Mouse (Mus musculus) frontal cortex, adult 2 months (tissue): ENCODE results near the gene Dcdc2a. TPM values are rescaled to one million over a fixed set of nuclear protein-coding genes. Genes with fewer than 3 reads are reported as not detected.

Source experiments
- DNase-seq, 2 experiments: peaks; one replicate each; pipeline ENCODE4 v3.0.0; 2022; ENCODE audit warnings: low spot score in 1 of 2; ENCODE audit errors: extremely low spot score in 1 of 2
- polyA plus RNA-seq: library from polyadenylated mRNA; depleted of rRNA; stranded (reverse); fragments of >200 nt; gene quantifications from 2 replicates; pipeline ENCODE4 v1.2.3, GENCODE M21; 2012

The Dcdc2a gene
- polyA plus RNA-seq, 1 experiment, result 8.7 TPM

- no peak for DNase-seq
Observed at GRCm38 (mm10) chr13:25093776-25094175, 38.0 kb downstream of the Dcdc2a start.

DNA sequence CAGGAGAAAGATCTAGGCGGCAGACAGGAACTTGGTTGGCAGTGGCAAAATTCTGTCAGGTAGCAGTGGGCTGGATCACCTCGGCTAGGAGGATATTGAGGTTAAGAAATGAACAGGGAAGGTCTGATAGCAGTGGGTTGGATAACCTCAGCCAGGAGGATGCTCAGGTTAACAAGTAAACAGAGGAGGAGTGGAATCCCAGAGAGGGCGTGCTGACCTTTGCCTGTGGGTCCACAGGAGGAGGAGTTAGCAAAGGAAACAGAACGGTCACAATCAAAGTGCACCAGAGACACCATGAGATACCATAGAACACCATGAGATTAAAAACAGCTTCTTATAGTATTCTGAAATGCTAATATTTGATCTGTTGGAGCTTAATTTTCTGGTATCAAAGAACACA, 38.6 kb downstream of the Dcdc2a start:
- DNase-seq, result no peak

- DNase-seq, result no peak
Observed at GRCm38 (mm10) chr13:25097348-25097747, 41.5 kb downstream of the Dcdc2a start.

- no peak for DNase-seq
Observed at GRCm38 (mm10) chr13:25098578-25098977, 42.8 kb downstream of the Dcdc2a start.

GRCm38 (mm10) chr13:25099508-25099907, 43.7 kb downstream of the Dcdc2a start:
- DNase-seq, result no peak

DNA sequence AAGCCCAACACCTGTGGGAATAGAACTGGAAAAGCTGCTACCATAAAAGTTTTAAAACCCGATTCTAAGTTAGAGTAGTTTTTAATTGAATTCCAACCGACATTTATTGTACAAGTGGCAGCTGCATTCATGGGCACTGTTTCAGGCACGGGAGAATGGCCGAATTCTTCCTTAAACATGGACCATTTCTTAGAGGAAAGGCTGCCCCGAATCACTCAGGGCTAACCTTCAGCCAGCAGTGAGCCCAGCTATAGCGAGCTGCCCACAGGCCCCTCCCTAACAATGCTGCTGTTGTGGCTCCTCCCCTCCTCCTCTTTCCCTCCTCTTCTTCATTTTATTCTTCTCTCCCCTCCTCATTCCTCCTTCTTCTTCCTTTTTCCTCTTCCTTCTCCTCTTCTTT, 44.8 kb downstream of the Dcdc2a start:
- DNase-seq, result no peak

DNA sequence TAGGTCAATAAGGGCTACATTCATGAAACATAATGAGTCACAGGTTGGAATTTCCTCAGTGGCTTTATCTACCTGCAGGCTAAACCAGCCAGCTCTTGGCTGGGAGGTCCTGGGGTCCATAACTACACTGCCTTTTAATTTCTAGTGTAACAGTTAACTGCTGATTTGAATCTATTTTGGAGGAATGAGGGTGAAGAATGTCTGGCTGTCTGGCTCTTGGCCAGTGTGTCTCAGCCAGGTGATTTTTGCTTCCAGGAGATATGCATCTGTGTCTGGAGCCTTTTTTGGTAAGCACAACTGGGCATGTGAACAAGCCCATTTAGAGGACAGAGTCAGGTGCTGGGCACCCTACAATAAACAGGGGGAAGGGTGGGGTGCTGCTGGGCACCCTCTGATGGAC, 49.9 kb downstream of the Dcdc2a start:
- no peak for DNase-seq

- DNase-seq, result no peak
Observed at GRCm38 (mm10) chr13:25106740-25107139, 50.9 kb downstream of the Dcdc2a start.

DNA sequence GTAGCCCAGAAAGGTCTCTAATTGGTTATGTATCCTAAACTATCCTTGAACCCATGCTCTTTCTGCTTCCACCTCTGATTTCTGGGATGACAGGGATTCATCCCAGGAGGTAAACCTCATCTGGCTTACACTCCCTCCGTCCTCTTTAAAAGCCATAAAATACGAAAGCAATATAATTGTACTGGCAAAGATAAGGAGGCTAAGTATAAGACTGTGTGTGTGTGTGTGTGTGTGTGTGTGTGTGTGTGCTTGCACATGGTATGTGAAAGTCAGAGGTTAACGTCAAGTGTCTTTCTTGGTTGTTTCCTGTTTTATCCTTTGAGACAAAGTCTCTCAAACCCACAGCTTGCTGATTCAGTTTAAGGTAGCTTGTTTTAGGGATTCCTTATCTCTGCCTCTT, 52.5 kb downstream of the Dcdc2a start:
- DNase-seq, result no peak

- no peak for DNase-seq
Observed at GRCm38 (mm10) chr13:25110592-25111095, 54.8 kb downstream of the Dcdc2a start.

DNA sequence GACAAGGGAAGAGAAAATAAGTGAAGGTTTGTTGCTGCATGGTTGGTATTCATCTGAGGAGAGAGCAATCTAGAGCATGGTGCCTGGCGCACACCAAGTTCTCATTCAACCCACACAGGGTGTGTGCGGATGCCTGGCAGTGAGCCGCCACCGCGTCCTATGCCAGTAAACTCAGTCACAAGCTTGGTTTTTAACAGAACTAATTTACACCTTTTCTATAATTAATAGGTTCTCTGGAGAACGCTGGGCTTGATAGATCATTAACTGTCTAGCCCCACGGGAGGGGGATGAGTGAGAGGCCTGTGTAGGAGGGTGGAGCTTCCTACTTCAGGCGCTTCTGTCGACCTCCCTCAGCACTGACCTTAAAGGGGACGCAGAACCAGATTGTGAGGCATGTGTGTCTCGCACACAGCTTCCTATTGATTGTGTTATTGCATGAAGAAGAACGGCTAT, 59.7 kb downstream of the Dcdc2a start:
- DNase-seq, result peak; percentile 61 to 80

GRCm38 (mm10) chr13:25115971-25116370, 60.2 kb downstream of the Dcdc2a start:
- DNase-seq, result peak in 1 of 2 experiments; percentile 74

- DNase-seq, result peak in 1 of 2 experiments; percentile 56
Observed at GRCm38 (mm10) chr13:25122740-25123335, 67.0 kb downstream of the Dcdc2a start.

- DNase-seq, result peak; percentile 49 to 53
Observed at GRCm38 (mm10) chr13:25127216-25127615, 71.4 kb downstream of the Dcdc2a start.

DNA sequence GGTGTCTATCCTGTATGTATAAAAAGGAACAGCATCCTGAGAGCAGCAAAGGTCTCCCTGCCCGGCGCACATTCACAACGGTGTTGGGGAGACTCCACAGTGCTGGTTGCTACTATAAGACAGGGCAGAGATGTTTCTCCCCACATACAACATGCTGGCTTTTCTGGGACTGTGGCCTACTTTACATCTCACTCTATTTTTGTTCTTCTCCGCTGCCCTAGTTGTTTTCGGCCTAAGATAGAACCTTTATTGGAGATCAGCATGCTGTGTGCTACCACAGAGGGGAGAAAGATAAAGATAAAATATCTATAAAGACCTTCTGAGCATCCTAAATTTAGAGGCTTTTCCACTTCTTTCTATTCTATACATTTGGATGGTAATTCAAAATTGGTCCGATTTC, 72.0 kb downstream of the Dcdc2a start:
- peak; percentile 18 to 26 for DNase-seq

- DNase-seq, result peak in 1 of 2 experiments; percentile 39
Observed at GRCm38 (mm10) chr13:25128766-25129165, 73.0 kb downstream of the Dcdc2a start.

DNA sequence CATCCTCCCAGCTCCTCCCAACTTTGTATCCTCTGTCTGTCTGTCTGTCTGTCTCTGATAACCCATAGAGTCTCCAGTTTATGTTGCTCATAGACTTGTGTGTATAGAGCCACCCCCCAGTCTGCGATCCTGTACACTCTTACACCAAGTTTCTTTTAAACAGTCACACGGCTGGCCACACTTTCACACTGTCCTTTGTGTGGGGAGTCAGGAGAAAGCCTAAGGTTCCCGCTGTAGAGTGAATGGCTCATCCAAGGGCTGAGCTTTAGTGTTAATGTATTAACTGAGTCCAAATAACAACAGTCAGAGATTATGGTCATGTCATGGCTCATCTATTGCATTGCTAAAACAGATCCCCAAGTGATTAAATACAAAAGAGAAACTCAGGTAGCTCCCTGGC, 87.3 kb downstream of the Dcdc2a start:
- no peak for DNase-seq

DNA sequence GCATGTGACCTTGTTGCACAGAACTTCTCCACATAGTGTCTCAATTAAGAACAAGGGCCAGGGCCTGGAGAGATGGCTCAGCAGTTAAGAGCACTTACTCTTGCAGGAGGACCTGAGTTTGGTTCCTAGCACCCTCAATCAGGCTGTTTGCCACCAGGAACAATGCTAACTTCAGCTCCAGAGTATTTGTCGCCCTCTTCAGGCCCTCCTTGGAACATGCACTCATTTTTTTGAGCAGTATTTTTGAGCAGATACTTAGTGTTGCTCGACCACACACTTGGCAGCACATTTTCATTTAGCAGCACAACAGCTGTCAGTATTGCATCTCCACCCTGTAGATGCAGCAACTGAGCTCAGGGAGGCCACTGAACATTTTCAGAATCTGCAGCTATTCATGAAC, 88.3 kb downstream of the Dcdc2a start:
- no peak for DNase-seq

DNA sequence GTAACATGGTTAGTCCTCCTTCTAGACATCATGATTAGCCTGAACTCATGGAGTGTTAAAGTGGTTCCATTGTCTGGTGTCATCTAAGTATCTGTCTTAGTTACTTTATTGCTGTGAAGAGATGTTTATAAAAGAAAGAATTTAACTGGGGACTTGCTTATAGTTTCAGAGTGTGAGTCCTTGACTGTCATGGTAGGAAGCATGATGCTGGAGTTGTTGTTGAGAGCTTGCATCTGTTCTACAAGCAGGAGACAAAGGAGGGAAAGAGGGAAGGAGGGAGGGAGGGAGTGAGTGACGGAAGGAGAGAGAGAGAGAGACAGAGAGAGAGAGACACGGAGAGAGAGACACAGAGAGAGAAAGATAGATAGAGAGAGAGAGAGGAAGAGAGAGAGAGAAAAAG, 90.4 kb downstream of the Dcdc2a start:
- DNase-seq, result no peak

- DNase-seq, result no peak
Observed at GRCm38 (mm10) chr13:25150154-25150781, 94.5 kb downstream of the Dcdc2a start.

- no peak for DNase-seq
Observed at GRCm38 (mm10) chr13:25150861-25151260, 95.1 kb downstream of the Dcdc2a start.

DNA sequence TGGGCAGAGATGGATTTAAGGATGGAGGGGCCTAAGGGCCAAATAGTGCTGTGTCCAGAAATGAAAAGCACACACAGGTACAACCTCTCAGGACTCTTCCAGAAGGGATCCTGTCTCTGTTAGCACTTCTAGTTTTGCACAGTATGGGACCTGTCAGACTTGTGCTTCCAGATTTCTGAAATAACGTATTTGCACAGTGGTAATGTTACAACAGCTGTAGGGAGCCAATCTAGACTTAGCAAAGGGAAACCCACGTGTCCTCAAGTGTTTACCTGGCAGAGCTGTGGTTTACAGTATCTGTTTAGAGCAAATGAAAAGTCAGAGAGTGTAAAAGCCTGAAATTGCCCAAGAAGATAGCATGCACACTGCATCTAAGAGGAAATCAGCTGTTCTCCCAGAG, 104.1 kb downstream of the Dcdc2a start:
- no peak for DNase-seq
